8 mouse cellular contexts compared by ENCODE assay signal in genomic region chr9:20644360-20645081, GRCm38 (mm10). TPM values are rescaled to one million over a fixed set of nuclear protein-coding genes. Genes with fewer than 3 reads are reported as not detected.
DNase-seq lines count a peak whose midpoint lies in the region; ATAC-seq and TF ChIP-seq lines count a peak whose summit lies in the region.

Fbxl12 (minus strand) TSS chr9:20644767.

- peak within 1 kb of the TSS; percentile 85 for H3K27ac ChIP-seq in bone marrow, adult 2 months (ENCODE audit: control insufficient read depth, insufficient read depth, low read depth, low read length, poor library complexity)
- peak within 1 kb of the TSS; percentile 48 for H3K27ac ChIP-seq in embryonic fibroblast, embryonic 13.5 days (ENCODE audit: insufficient read depth, low read length)
- H3K27ac ChIP-seq in heart, embryonic 10.5 days = peak within 1 kb of the TSS; percentile 93
- peak within 1 kb of the TSS; percentile 93 for H3K27ac ChIP-seq in kidney, embryonic 14.5 days (ENCODE audit: low read depth, low read length)
- peak within 1 kb of the TSS; percentile 86 for H3K27ac ChIP-seq in liver, embryonic 12.5 days
- peak within 1 kb of the TSS; percentile 97 for H3K27ac ChIP-seq in stomach, embryonic 15.5 days

- no peak for ATAC-seq in kidney, embryonic 14.5 days (ENCODE audit: low FRiP score, low TSS enrichment)
- peak; percentile 62 for ATAC-seq in liver, embryonic 12.5 days
- no peak for ATAC-seq in stomach, embryonic 15.5 days (ENCODE audit: insufficient read depth, low FRiP score, low read depth)

- H3ac ChIP-seq in C2C12 (ENCODE audit: control insufficient read depth, insufficient read length, low read depth) = peak within 1 kb of the TSS; percentile 75

- H3K79me3 ChIP-seq in C2C12 (ENCODE audit: low read depth) = peaks cover 43% of the 10 kb centered on the region

- H3K79me2 ChIP-seq in C2C12 (ENCODE audit: control insufficient read depth, insufficient read depth) = peaks cover 69% of the 10 kb centered on the region

- H3K4me1 ChIP-seq in bone marrow, adult 2 months (ENCODE audit: control insufficient read depth, insufficient read depth, low read length) = no peaks in the 10 kb centered on the region; the same call in none of the 2 replicates
- no peaks in the 10 kb centered on the region for H3K4me1 ChIP-seq in embryonic fibroblast, embryonic 13.5 days (ENCODE audit: control insufficient read depth, insufficient read depth, low read length)
- peaks cover 16% of the 10 kb centered on the region for H3K4me1 ChIP-seq in heart, embryonic 10.5 days
- peaks cover 12% of the 10 kb centered on the region for H3K4me1 ChIP-seq in kidney, embryonic 14.5 days (ENCODE audit: control insufficient read depth, insufficient read depth, low read length)
- H3K4me1 ChIP-seq in liver, embryonic 12.5 days = peaks cover 66% of the 10 kb centered on the region
- H3K4me1 ChIP-seq in stomach, embryonic 15.5 days = peaks cover 18% of the 10 kb centered on the region

- DNase-seq in heart, embryonic 10.5 days (ENCODE audit: low spot score) = peak; percentile 90
- DNase-seq in natural killer cell, adult 2 months (ENCODE audit: low spot score in 2 of 2) = peak; percentile 76 to 79

- H3K4me2 ChIP-seq in kidney, embryonic 14.5 days (replicated peaks; ENCODE audit: low read depth, low read length) = peak within 1 kb of the TSS; percentile 90
- peak within 1 kb of the TSS; percentile 99 for H3K4me2 ChIP-seq in liver, embryonic 12.5 days
- peak within 1 kb of the TSS; percentile 97 for H3K4me2 ChIP-seq in stomach, embryonic 15.5 days

- H3K4me3 ChIP-seq in C2C12 (ENCODE audit: insufficient read depth, poor library complexity, severe bottlenecking) = peak within 1 kb of the TSS; percentile 95
- H3K4me3 ChIP-seq in bone marrow, adult 2 months (replicated peaks; ENCODE audit: control insufficient read depth, low read depth, low read length) = peak within 1 kb of the TSS; percentile 77
- H3K4me3 ChIP-seq in embryonic fibroblast, embryonic 13.5 days (ENCODE audit: insufficient read depth, low read length) = peak within 1 kb of the TSS; percentile 91
- peak within 1 kb of the TSS; percentile 93 for H3K4me3 ChIP-seq in heart, embryonic 10.5 days
- peak within 1 kb of the TSS; percentile 64 for H3K4me3 ChIP-seq in kidney, embryonic 14.5 days (ENCODE audit: low read length)
- H3K4me3 ChIP-seq in liver, embryonic 12.5 days = peak within 1 kb of the TSS; percentile 93
- H3K4me3 ChIP-seq in stomach, embryonic 15.5 days (replicated peaks) = peak within 1 kb of the TSS; percentile 89

- H3K27me3 ChIP-seq in C2C12 (ENCODE audit: control insufficient read depth, insufficient read depth, insufficient read length) = no peaks in the 10 kb centered on the region
- no peaks in the 10 kb centered on the region for H3K27me3 ChIP-seq in heart, embryonic 10.5 days (ENCODE audit: insufficient read depth, poor library complexity, severe bottlenecking)
- no peaks in the 10 kb centered on the region for H3K27me3 ChIP-seq in kidney, embryonic 14.5 days (ENCODE audit: control insufficient read depth, insufficient read depth, low read length)
- no peaks in the 10 kb centered on the region for H3K27me3 ChIP-seq in liver, embryonic 12.5 days (replicated peaks)
- H3K27me3 ChIP-seq in stomach, embryonic 15.5 days (replicated peaks) = no peaks in the 10 kb centered on the region

- peak within 1 kb of the TSS; percentile 85 for H3K9ac ChIP-seq in kidney, embryonic 14.5 days (ENCODE audit: low read depth, low read length)
- H3K9ac ChIP-seq in liver, embryonic 12.5 days = peak within 1 kb of the TSS; percentile 87
- peak within 1 kb of the TSS; percentile 88 for H3K9ac ChIP-seq in stomach, embryonic 15.5 days

- H3K36me3 ChIP-seq in C2C12 (ENCODE audit: control insufficient read depth, insufficient read depth) = peaks cover 10% of the 10 kb centered on the region
- peaks cover 26% of the 10 kb centered on the region for H3K36me3 ChIP-seq in heart, embryonic 10.5 days
- H3K36me3 ChIP-seq in kidney, embryonic 14.5 days (ENCODE audit: control insufficient read depth, insufficient read depth, low read length) = peaks cover 26% of the 10 kb centered on the region; the same call in 1 of the 2 replicates
- peaks cover 25% of the 10 kb centered on the region for H3K36me3 ChIP-seq in liver, embryonic 12.5 days
- H3K36me3 ChIP-seq in stomach, embryonic 15.5 days = no peaks in the 10 kb centered on the region

- H3K9me3 ChIP-seq in heart, embryonic 10.5 days = no peaks in the 10 kb centered on the region
- no peaks in the 10 kb centered on the region for H3K9me3 ChIP-seq in kidney, embryonic 14.5 days (ENCODE audit: control insufficient read depth, low read length)
- no peaks in the 10 kb centered on the region for H3K9me3 ChIP-seq in liver, embryonic 12.5 days (replicated peaks)
- H3K9me3 ChIP-seq in stomach, embryonic 15.5 days = no peaks in the 10 kb centered on the region

- no peak for TF ChIP-seq POLR2A in bone marrow, adult 2 months (IDR thresholded peaks at IDR 0.05; ENCODE audit: borderline replicate concordance, control insufficient read depth, low read depth, low read length)
- TF ChIP-seq POLR2A in embryonic fibroblast, embryonic 13.5 days (IDR thresholded peaks at IDR 0.05; ENCODE audit: low read depth, low read length) = peak; percentile 82

- no peak for TF ChIP-seq CTCF in C2C12 (IDR thresholded peaks at IDR 0.05; ENCODE audit: control insufficient read depth, insufficient read depth, insufficient read length)
- no peak for TF ChIP-seq CTCF in bone marrow, adult 2 months (IDR thresholded peaks at IDR 0.05; ENCODE audit: control insufficient read depth, insufficient read depth, low read length)
- TF ChIP-seq CTCF in embryonic fibroblast, embryonic 13.5 days (IDR thresholded peaks at IDR 0.05; ENCODE audit: borderline replicate concordance, insufficient read depth, low read length) = no peak

- WGBS in bone marrow, adult 2 months = under 1% methylated on average over 43 of the region's 43 CpGs
- under 1% methylated on average over 43 of the region's 43 CpGs for WGBS in heart, embryonic 10.5 days
- WGBS in kidney, embryonic 14.5 days = under 1% methylated on average over 43 of the region's 43 CpGs
- 1% methylated on average over 43 of the region's 43 CpGs for WGBS in liver, embryonic 12.5 days (ENCODE audit: insufficient replicate concordance)
- WGBS in stomach, embryonic 15.5 days = under 1% methylated on average over 43 of the region's 43 CpGs

TF ChIP-seq in C2C12, 6 proteins besides CTCF, POLR2A, EP300 and RAD21:
- TF ChIP-seq CEBPB (IDR thresholded peaks at IDR 0.05; ENCODE audit: low read depth) (no peak), MAX (IDR thresholded peaks at IDR 0.05) (no peak), MYOG (IDR thresholded peaks at IDR 0.05; ENCODE audit: control insufficient read depth, extremely low read depth, insufficient read length) (no peak), USF1 (IDR thresholded peaks at IDR 0.05; ENCODE audit: low read depth) (no peak), MYOD1 (IDR thresholded peaks at IDR 0.05; ENCODE audit: control insufficient read depth, insufficient read length, low read depth) (no peak), FOSL1 (IDR thresholded peaks at IDR 0.05; ENCODE audit: insufficient read depth, low read length, poor library complexity, severe bottlenecking) (no peak)

RNA-seq across cellular contexts. Expression of gene Fbxl12, which starts in this region (rescaled TPM):
- polyA plus RNA-seq in C2C12 (2012; fragmentation: generic; extraction: Trizol) = 7.9 TPM
- polyA plus RNA-seq in bone marrow, adult 2 months (2011; ENCODE audit: insufficient read depth, insufficient read length, low replicate concordance, missing spikeins) = 10.7 and 28.8 TPM in 2 replicates
- 18.3 and 18.9 TPM in 2 replicates for polyA plus RNA-seq in embryonic fibroblast, embryonic 13.5 days (2011; ENCODE audit: insufficient read length, low read depth, missing spikeins)
- polyA plus RNA-seq in heart, embryonic 10.5 days (2016; fragmentation: Nextera tagmentation; extraction: Ambion mirVana) = 22.2 and 23.0 TPM in 2 replicates
- polyA plus RNA-seq in kidney, embryonic 14.5 days (2014; fragmentation: Nextera tagmentation; extraction: Ambion mirVana) = 14.6 and 16.8 TPM in 2 replicates
- 6.2 and 6.4 TPM in 2 replicates for polyA plus RNA-seq in liver, embryonic 12.5 days (2016; fragmentation: Nextera tagmentation; extraction: Ambion mirVana)
- polyA plus RNA-seq in stomach, embryonic 15.5 days (2015; fragmentation: Nextera tagmentation; extraction: Ambion mirVana) = 15.3 and 18.5 TPM in 2 replicates
